Mouse (Mus musculus): ENCODE results near the gene Atp2a1.
"Not testable (repeated sequence)": the region's sequence is repeated elsewhere in the genome, so short reads cannot be mapped to it uniquely, and the experiment has no call there.

The Atp2a1 gene

GRCm38 (mm10) chr7:126402518-126402917 is 60.4 kb downstream of the Atp2a1 start:
- DNase-seq, result not testable (repeated sequence)

GRCm38 (mm10) chr7:126399548-126399947 is 63.4 kb downstream of the Atp2a1 start:
- DNase-seq, result peak; percentile 92

GRCm38 (mm10) chr7:126397822-126398221 is 65.1 kb downstream of the Atp2a1 start:
- no peak for DNase-seq

GRCm38 (mm10) chr7:126397221-126397620 is 65.7 kb downstream of the Atp2a1 start:
- no peak for DNase-seq

- DNase-seq, result peak; percentile 93 to 94
These were observed 66.4 kb downstream of the Atp2a1 start, which contains the start of gene Nfatc2ip for GRCm38 (mm10) chr7:126396298-126397119. Nfatc2ip (minus strand) TSS chr7:126396737.

Data from kidney, postnatal 4 days (tissue).